Mouse (Mus musculus) myocyte (in vitro differentiated cells): ENCODE measurements at regions not wholly inside any gene's neighbourhood (a gene's known extent, or its start where the extent isn't known, plus 50 kb on each side); places are given as distances from the start of the nearest gene placed in this dataset.

ENCODE experiments used
- H3K27me3 ChIP-seq: one replicate; pipeline ENCODE4 v1.6.1; 2011; ENCODE audit not compliant: control insufficient read depth, insufficient read depth, insufficient read length
- H3K36me3 ChIP-seq: one replicate; pipeline ENCODE4 v1.6.1; 2011; ENCODE audit not compliant: control insufficient read depth, insufficient read depth
- H3K4me2 ChIP-seq: one replicate; pipeline ENCODE4 v1.6.1; 2011; ENCODE audit warnings: low read depth, control low read depth
- H3K4me3 ChIP-seq: one replicate; pipeline ENCODE4 v1.5.1; 2011; ENCODE audit warnings: mild to moderate bottlenecking, control low read depth, moderate library complexity
- H3K79me2 ChIP-seq: one replicate; pipeline ENCODE4 v1.6.1; 2011; ENCODE audit not compliant: control insufficient read depth, insufficient read depth
- H3ac ChIP-seq: one replicate; pipeline ENCODE4 v1.6.1; 2011; ENCODE audit not compliant: control insufficient read depth, insufficient read length
- CEBPB ChIP-seq: IDR thresholded peaks from 2 replicates; pipeline ENCODE4 v1.6.1; 2011; ENCODE audit warnings: mild to moderate bottlenecking, moderate library complexity; ENCODE audit not compliant: poor library complexity, insufficient read depth, severe bottlenecking
- E2F4 ChIP-seq: IDR thresholded peaks from one replicate; pipeline ENCODE4 v1.6.1; 2011; ENCODE audit warnings: mild to moderate bottlenecking, control low read depth, moderate library complexity; ENCODE audit not compliant: insufficient read depth
- MAX ChIP-seq: IDR thresholded peaks from one replicate; pipeline ENCODE4 v1.6.1; 2011; ENCODE audit warnings: low read depth, mild to moderate bottlenecking, control low read depth
- MYOD1 ChIP-seq, 3 experiments: IDR thresholded peaks; one replicate each; pipeline ENCODE4 v1.6.1; 2011; ENCODE audit warnings: control low read depth in 2 of 3, low read depth in 2 of 3, mild to moderate bottlenecking in 2 of 3, moderate library complexity in 1 of 3; ENCODE audit not compliant: insufficient read length in 2 of 3, control insufficient read depth in 1 of 3
- MYOG ChIP-seq, 3 experiments: IDR thresholded peaks; one replicate each; pipeline ENCODE4 v1.6.1; 2011; ENCODE audit warnings: control low read depth in 2 of 3, low read depth in 2 of 3, mild to moderate bottlenecking in 2 of 3; ENCODE audit not compliant: insufficient read length in 2 of 3, control insufficient read depth in 1 of 3, insufficient read depth in 1 of 3
- POLR2A ChIP-seq: IDR thresholded peaks from one replicate; pipeline ENCODE4 v1.6.1; 2011; ENCODE audit warnings: low read depth, mild to moderate bottlenecking, control low read depth, moderate library complexity; ENCODE audit not compliant: insufficient read length
- POLR2AphosphoS2 ChIP-seq: IDR thresholded peaks from one replicate; pipeline ENCODE4 v1.6.1; 2011; ENCODE audit warnings: low read depth, control low read depth; ENCODE audit not compliant: insufficient read length
- REST ChIP-seq: IDR thresholded peaks from one replicate; pipeline ENCODE4 v1.6.1; 2011; ENCODE audit warnings: mild to moderate bottlenecking, control low read depth, moderate library complexity; ENCODE audit not compliant: insufficient read depth, insufficient read length
- SRF ChIP-seq: IDR thresholded peaks from one replicate; pipeline ENCODE4 v1.6.1; 2011; ENCODE audit warnings: low read depth; ENCODE audit not compliant: control insufficient read depth, insufficient read length
- TCF12 ChIP-seq: IDR thresholded peaks from one replicate; pipeline ENCODE4 v1.6.1; 2011; ENCODE audit warnings: mild to moderate bottlenecking, control low read depth; ENCODE audit not compliant: poor library complexity, insufficient read depth, severe bottlenecking
- TCF3 ChIP-seq: IDR thresholded peaks from one replicate; pipeline ENCODE4 v1.6.1; 2011; ENCODE audit warnings: low read depth, control low read depth; ENCODE audit not compliant: insufficient read length
- USF1 ChIP-seq: IDR thresholded peaks from one replicate; pipeline ENCODE4 v1.6.1; 2011; ENCODE audit warnings: low read depth, mild to moderate bottlenecking, control low read depth, moderate library complexity

DNA sequence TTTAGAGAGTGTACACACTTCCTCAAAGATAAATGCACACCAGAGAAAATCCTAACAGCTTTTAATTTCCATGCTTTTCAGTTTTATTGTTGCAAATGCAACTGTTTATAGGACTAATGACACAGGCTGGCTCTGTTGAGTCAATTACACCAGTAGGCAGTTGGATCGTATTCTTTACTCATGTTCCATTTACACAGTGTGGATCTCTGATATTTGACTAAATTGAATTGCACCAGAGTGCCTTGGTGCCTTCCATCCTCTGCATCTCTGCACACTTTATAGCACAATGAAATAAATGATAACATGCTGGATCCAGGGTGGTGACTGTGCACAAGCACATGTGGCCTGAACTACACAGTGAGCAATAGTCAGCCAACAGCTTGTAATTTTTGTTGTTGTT is 787.0 kb upstream of the Arrdc4 start:
- Histone ChIP-seq H3K79me2 (no peaks in the 10 kb centered on the region), H3ac (no peak overlapping the region), H3K27me3 (no peaks in the 10 kb centered on the region), H3K36me3 (no peaks in the 10 kb centered on the region), H3K4me2 (no peak overlapping the region), H3K4me3 (no peak overlapping the region)
- TF ChIP-seq POLR2A (no peak), E2F4 (no peak), MYOD1 (IDR thresholded peaks at IDR 0.05; ENCODE audit: control insufficient read depth in 1 of 3, insufficient read length in 2 of 3, low read depth in 2 of 3) (no peak), MAX (no peak), USF1 (no peak), MYOG (IDR thresholded peaks at IDR 0.05; ENCODE audit: control insufficient read depth in 1 of 3, insufficient read depth in 1 of 3, insufficient read length in 2 of 3, low read depth in 2 of 3) (no peak)

DNA sequence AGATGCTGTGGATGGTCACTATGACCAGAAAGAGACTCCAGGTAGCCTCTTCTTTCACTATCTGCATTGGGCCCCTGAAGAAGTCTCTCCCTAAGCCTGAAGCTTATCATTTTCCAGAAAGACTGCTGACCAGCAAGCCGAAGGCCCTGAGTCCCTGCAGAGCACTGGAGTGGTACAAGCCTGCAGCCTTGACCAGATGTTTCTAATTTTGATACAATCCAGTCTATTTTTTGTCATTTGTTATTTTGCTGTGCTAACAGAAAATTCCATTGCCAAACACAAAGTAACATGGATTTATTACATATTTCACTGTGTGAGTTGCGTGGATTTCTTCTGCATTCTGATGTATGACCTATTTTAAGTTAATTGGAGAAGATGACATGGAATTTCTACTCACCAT is 764.9 kb upstream of the Arrdc4 start:
- H3K27me3 ChIP-seq: no peaks in the 10 kb centered on the region
- H3K4me3 ChIP-seq: no peak overlapping the region
- no peak overlapping the region for H3K4me2 ChIP-seq
- no peaks in the 10 kb centered on the region for H3K79me2 ChIP-seq
- no peak for TF ChIP-seq POLR2A
- no peak for TF ChIP-seq MAX
- TF ChIP-seq MYOG (IDR thresholded peaks at IDR 0.05; ENCODE audit: control insufficient read depth in 1 of 3, insufficient read depth in 1 of 3, insufficient read length in 2 of 3, low read depth in 2 of 3): no peak
- TF ChIP-seq REST: no peak
- no peak for TF ChIP-seq E2F4
- no peak for TF ChIP-seq TCF12
- TF ChIP-seq USF1: no peak
- no peak for TF ChIP-seq CEBPB
- TF ChIP-seq POLR2AphosphoS2: no peak
- H3K36me3 ChIP-seq: no peaks in the 10 kb centered on the region
- H3ac ChIP-seq: no peak overlapping the region

DNA sequence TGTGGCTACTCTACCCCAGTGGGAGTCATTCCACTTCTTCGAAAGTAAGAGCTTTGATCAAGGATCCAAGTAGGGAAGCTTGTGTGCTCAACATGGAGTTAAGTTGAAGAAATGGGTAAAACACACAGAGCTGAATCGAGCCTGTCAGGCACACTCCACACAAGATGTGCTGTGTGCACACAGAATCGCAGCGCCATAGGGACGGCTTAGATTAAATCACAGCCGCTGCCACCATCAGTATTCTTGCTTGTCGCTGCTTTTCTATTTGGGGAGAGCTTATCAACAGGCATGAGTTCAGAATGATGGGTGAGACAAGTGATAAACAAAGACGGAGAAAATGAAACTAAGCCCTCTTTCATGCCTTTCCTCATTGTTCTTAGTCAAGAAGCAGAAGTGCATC is 761.3 kb upstream of the Arrdc4 start:
- H3ac ChIP-seq: no peak overlapping the region
- H3K4me3 ChIP-seq: no peak overlapping the region
- peak overlapping the region; percentile 48 for H3K4me2 ChIP-seq
- H3K27me3 ChIP-seq: no peaks in the 10 kb centered on the region
- H3K36me3 ChIP-seq: no peaks in the 10 kb centered on the region
- TF ChIP-seq TCF12 (no peak), POLR2A (no peak), MAX (no peak), E2F4 (no peak), TCF3 (no peak), USF1 (no peak)
- H3K79me2 ChIP-seq: no peaks in the 10 kb centered on the region

DNA sequence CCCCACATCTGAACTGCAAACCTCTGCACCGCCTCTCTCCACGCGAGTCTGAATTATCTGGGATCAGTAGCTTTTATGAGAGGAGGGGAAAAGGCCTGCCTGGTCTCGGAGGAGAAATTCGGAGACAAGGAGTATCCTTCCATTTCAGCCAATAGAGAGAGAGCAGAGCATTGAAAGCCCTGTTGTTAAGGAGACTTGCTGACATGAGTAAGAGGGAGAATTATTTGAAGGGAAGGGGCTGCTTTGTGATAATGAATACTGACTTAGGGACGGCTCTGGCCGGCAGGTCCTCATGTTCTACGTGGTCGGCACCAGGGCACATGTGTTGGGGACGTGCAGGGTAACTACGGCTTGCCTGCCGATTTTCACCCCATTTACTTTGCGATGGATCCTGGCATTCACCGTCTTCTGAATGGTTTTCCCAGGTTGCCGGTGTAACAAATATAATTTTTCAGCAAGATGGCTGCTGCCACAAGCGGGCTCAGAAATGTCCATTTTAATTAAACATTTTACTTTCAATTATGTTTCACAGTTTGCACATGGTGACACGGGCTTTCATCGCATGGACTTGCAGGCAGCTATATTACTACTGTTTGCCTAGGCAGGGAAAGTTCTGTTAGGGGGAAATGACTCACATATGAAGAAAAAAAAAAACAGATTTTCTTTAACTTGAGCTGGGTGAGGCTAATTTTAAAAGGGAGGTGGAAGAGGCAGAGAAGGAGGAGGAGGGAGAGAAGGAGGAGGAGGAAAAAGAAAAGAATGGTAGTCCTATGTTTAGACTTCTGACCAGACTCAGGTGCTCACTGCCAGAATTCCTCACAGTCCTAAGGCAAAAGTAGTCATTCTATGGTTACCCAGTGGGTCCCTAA is 744.3 kb upstream of the Arrdc4 start:
- H3K36me3 ChIP-seq: no peaks in the 10 kb centered on the region
- H3ac ChIP-seq: no peak overlapping the region
- no peaks in the 10 kb centered on the region for H3K79me2 ChIP-seq
- no peak for TF ChIP-seq E2F4
- no peak overlapping the region for H3K4me3 ChIP-seq
- H3K4me2 ChIP-seq: peak overlapping the region; percentile 36
- no peaks in the 10 kb centered on the region for H3K27me3 ChIP-seq

- Histone ChIP-seq H3K4me3 (no peak overlapping the region), H3K36me3 (no peaks in the 10 kb centered on the region), H3ac (no peak overlapping the region), H3K4me2 (peak overlapping the region; percentile 10), H3K27me3 (no peaks in the 10 kb centered on the region), H3K79me2 (no peaks in the 10 kb centered on the region)
- TF ChIP-seq SRF: no peak
- no peak for TF ChIP-seq REST
- TF ChIP-seq MYOG (IDR thresholded peaks at IDR 0.05; ENCODE audit: control insufficient read depth in 1 of 3, insufficient read depth in 1 of 3, insufficient read length in 2 of 3, low read depth in 2 of 3): no peak
- no peak for TF ChIP-seq TCF12
- no peak for TF ChIP-seq POLR2AphosphoS2
- no peak for TF ChIP-seq E2F4
- no peak for TF ChIP-seq MAX
- TF ChIP-seq MYOD1 (IDR thresholded peaks at IDR 0.05; ENCODE audit: control insufficient read depth in 1 of 3, insufficient read length in 2 of 3, low read depth in 2 of 3): no peak
- TF ChIP-seq CEBPB: no peak
- no peak for TF ChIP-seq TCF3
- TF ChIP-seq USF1: no peak
- TF ChIP-seq POLR2A: no peak
Observed at GRCm38 (mm10) chr7:69490566-69491466, 741.8 kb upstream of the Arrdc4 start.
